Mouse (Mus musculus) G1E (cell line): ENCODE measurements around the gene Yju2.

Experiments
- CTCF ChIP-seq: IDR thresholded peaks from 2 replicates; pipeline ENCODE4 v1.5.1; 2012; ENCODE audit warnings: low read depth, low read length, inconsistent platforms, mixed read lengths
- GATA1 ChIP-seq: IDR thresholded peaks from 2 replicates; pipeline ENCODE4 v1.6.1; 2012; ENCODE audit warnings: borderline replicate concordance, low read length, inconsistent platforms, mixed read lengths
- GATA2 ChIP-seq: IDR thresholded peaks from 2 replicates; pipeline ENCODE4 v1.6.1; 2012; ENCODE audit warnings: low read depth, low read length, inconsistent platforms, borderline replicate concordance
- POLR2AphosphoS5 ChIP-seq: IDR thresholded peaks from 2 replicates; pipeline ENCODE4 v1.6.1; 2012; ENCODE audit warnings: low read depth, low read length, inconsistent platforms; ENCODE audit not compliant: insufficient replicate concordance
- TAL1 ChIP-seq: conservative IDR thresholded peaks from 2 replicates; pipeline ENCODE4 v1.6.1; 2012; ENCODE audit warnings: low read depth, low read length, inconsistent platforms, mixed read lengths

GRCm38 (mm10) chr17:55958584-55958886 is 364 bp upstream of the Yju2 start:
- TF ChIP-seq CTCF (no peak), GATA1 (no peak), TAL1 (no peak), POLR2AphosphoS5 (no peak), GATA2 (no peak)
